Mouse (Mus musculus) hindbrain, embryonic 16.5 days (tissue): ENCODE data around the gene Lrrc57. TPM values are rescaled to one million over a fixed set of nuclear protein-coding genes. Genes with fewer than 3 reads are reported as not detected.
"Not testable (repeated sequence)": the region's sequence is repeated elsewhere in the genome, so short reads cannot be mapped to it uniquely, and the experiment has no call there.

Source experiments
- ATAC-seq: fragments of 200-750 bp; cut with Nextera tagmentation; 2 replicates; pipeline ENCODE4 v1.8.0; 2017; ENCODE audit warnings: moderate TSS enrichment, moderate library complexity
- H3K27ac ChIP-seq: fragments of 300-500 bp; sonication (generic); 2 replicates; pipeline ENCODE4 v1.5.1; 2014; ENCODE audit warnings: low read depth, mild to moderate bottlenecking, control low read depth, low read length, moderate library complexity
- H3K27me3 ChIP-seq: fragments of 300-500 bp; sonication (generic); replicated peaks from 2 replicates; pipeline ENCODE4 v1.6.1; 2014; ENCODE audit warnings: low read length; ENCODE audit not compliant: control insufficient read depth, insufficient read depth
- H3K36me3 ChIP-seq: fragments of 300-500 bp; sonication (generic); 2 replicates; pipeline ENCODE4 v1.6.1; 2014; ENCODE audit warnings: mild to moderate bottlenecking, low read length, moderate library complexity, mixed read lengths; ENCODE audit not compliant: control insufficient read depth, insufficient read depth
- H3K4me1 ChIP-seq: fragments of 300-500 bp; sonication (generic); 2 replicates; pipeline ENCODE4 v1.6.1; 2014; ENCODE audit warnings: low read depth, low read length; ENCODE audit not compliant: control insufficient read depth, insufficient read depth
- H3K4me2 ChIP-seq: fragments of 300-500 bp; sonication (generic); 2 replicates; pipeline ENCODE4 v1.6.1; 2014; ENCODE audit warnings: mild to moderate bottlenecking, low read length, control low read depth, moderate library complexity
- H3K4me3 ChIP-seq: fragments of 300-500 bp; sonication (generic); 2 replicates; pipeline ENCODE4 v1.5.1; 2014; ENCODE audit warnings: mild to moderate bottlenecking, low read length, control low read depth, moderate library complexity
- H3K9ac ChIP-seq: fragments of 300-500 bp; sonication (generic); 2 replicates; pipeline ENCODE4 v1.6.1; 2014; ENCODE audit warnings: low read depth, mild to moderate bottlenecking, control low read depth, low read length, moderate library complexity
- H3K9me3 ChIP-seq: fragments of 300-500 bp; sonication (generic); 2 replicates; pipeline ENCODE4 v1.6.1; 2014; ENCODE audit warnings: mild to moderate bottlenecking, low read length, moderate library complexity; ENCODE audit not compliant: control insufficient read depth
- WGBS: fragments of 180-500 bp; shearing (Covaris S2); extraction: QIAGEN DNeasy Blood & Tissue Kit; methylation state at CpG from one replicate; pipeline ENCODE4 v1.1.7; 2014; 5-methylcytosine and 5-hydroxymethylcytosine counted together
- polyA plus RNA-seq: library from polyadenylated mRNA; unstranded; fragments of >200 nt; fragmentation: Nextera tagmentation; extraction: Ambion mirVana; gene quantifications from 2 replicates; pipeline ENCODE4 v1.2.1, GENCODE M21; 2015

Gene Lrrc57
- polyA plus RNA-seq, 1 experiment from 2014 or later: 35.8 TPM

DNA sequence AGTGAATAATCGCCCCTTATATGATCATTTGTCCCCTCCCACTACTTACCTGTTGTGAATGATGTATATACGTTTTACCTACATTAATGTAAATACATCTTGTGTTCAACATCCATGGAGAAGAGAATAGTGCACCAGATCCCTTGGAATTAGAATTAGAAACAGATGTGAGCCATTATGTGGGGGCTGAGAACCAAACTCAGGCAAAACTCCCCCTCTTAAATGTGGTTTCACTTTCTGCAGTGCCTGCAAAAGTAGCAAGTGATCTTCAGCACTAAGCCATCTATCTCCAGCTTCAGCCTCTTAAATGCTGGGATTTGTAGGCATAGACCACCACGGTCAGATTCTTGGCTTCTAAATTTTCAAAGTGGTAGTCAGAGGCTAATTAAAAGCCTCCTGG, 34.2 kb downstream of the Lrrc57 start:
- H3K9ac ChIP-seq: no peak overlapping the region
- no peak for ATAC-seq
- WGBS: 88% methylated on average over 3 of the region's 3 CpGs
- no peak overlapping the region for H3K27ac ChIP-seq
- no peak overlapping the region for H3K4me3 ChIP-seq
- no peaks in the 10 kb centered on the region for H3K4me1 ChIP-seq
- H3K4me2 ChIP-seq: no peak overlapping the region
- no peaks in the 10 kb centered on the region for H3K27me3 ChIP-seq
- H3K9me3 ChIP-seq: no peaks in the 10 kb centered on the region
- peaks cover 2% of the 10 kb centered on the region; the same call in 1 of the 2 replicates for H3K36me3 ChIP-seq

DNA sequence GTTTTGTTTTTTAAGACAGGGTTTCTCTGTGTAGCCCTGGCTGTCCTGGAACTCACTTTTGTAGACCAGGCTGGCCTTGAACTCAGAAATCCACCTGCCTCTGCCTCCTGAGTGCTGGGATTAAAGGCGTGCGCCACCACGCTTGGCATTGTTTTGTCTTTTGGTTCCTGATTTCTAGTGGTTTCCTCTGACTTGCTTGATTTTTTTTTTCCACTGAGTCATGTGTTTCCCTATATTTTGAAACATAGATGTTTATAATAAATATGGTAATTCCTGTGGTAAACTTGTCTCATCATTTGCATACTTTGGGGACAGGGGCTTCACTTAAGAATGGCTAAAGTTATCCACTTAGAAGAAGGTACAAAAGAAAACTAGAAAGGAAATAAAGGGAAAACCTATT, 37.2 kb downstream of the Lrrc57 start:
- H3K36me3 ChIP-seq, H3K27ac ChIP-seq, ATAC-seq, H3K4me2 ChIP-seq, H3K9me3 ChIP-seq, H3K4me1 ChIP-seq, H3K27me3 ChIP-seq, H3K4me3 ChIP-seq, H3K9ac ChIP-seq: not testable (repeated sequence)
- 96% methylated on average over 3 of the region's 3 CpGs for WGBS

DNA sequence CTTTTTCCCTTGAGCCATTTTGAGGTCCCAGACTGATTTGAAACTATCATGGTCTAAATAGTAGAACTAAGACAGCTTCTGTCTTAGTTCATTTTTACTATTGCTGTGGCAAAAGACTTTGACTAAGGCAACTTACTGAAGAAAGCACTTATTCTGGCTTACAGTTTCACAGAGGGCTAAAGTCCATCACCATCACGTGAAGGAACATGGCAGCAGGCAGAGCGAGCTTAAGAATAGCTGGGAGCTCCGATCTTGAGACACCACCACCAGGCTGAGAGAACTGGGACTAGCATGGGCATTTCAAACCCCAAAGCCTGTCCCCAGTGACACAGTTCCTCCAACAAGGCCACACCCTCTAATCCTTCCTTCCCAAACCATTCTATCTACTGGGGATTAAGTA, 38.2 kb downstream of the Lrrc57 start:
- Histone ChIP-seq H3K4me3 (no peak overlapping the region), H3K4me2 (no peak overlapping the region), H3K36me3 (peaks cover 2% of the 10 kb centered on the region; the same call in 1 of the 2 replicates), H3K27ac (no peak overlapping the region), H3K9me3 (no peaks in the 10 kb centered on the region), H3K27me3 (no peaks in the 10 kb centered on the region), H3K9ac (no peak overlapping the region), H3K4me1 (peaks cover 11% of the 10 kb centered on the region)
- 96% methylated on average over 3 of the region's 3 CpGs for WGBS
- ATAC-seq: no peak

DNA sequence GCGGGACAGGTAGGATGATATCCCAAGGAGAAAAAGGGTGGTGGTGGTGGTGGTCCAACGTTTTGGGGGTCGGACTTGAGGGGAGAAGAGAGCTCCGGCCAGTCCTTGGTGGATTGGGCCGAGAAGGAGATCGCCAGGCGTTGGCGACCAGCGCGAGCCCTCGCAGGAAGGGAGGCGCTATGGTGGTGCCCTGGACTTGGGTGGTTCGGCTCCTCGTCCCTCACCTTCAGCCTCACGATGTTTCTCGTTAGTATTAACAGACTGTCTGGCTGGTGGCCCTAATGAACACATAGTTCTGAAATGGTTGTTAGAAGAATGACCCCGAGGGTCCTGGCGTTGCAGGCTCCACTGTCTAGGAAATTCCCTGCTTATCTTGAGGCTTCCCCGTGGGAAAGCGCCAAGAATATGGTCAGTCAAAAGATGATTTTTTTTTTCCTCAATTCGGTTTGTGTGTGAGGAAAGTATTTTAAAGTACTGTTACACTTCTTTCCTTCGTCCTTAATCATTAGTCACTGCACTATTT, 41.5 kb downstream of the Lrrc57 start:
- ATAC-seq: peak; percentile 77
- H3K36me3 ChIP-seq: peaks cover 2% of the 10 kb centered on the region; the same call in 1 of the 2 replicates

DNA sequence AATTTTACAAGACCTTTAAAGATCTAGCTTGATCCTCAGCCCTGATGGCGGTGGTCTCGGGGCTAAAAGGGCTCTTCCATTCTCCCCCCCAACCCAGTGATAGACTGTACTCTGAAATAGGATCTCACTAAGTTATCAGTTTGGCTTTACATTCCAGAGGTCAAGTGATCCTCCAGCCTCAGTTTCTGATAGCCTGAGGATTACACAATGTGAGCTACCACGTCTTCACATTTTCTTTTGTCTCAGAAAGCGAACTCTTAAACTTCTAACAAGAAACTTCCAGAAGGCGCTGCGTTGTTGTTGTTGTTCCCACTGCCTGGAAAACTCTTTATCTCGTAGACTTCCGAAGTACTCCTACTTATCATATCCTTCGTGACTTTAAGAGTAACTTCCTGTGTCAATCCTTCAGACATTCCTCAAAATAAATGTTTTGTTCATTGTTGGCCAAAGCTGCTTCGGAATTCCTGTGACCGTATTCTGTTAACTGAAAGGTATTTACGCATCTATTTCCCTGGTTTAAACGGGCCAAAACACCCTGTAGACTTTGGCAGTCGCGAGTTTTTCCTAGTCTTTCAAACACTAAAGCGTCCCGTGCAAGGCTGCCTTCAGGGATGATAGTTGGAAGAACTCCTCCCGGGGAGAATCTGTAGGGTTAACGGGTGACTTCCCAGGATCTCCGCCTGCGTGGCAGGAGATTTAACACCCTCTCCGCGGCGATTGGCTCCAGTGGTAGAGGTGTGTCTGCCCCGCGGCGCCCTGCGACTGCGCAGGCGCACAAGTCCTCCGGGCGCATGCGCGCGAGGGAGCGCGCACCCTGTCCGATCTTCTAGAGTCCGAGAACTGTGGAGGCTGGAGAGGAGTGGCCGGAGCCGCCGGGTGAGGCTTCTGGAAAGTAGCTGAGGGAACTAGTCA, 42.2 kb downstream of the Lrrc57 start, which contains the start of gene Snap23:
Gene Snap23 (plus strand): TSS at position 786 of the 912 bp plus-strand sequence.
- peaks cover 2% of the 10 kb centered on the region; the same call in 1 of the 2 replicates for H3K36me3 ChIP-seq
- H3K9me3 ChIP-seq: no peaks in the 10 kb centered on the region
- peak; percentile 95 for ATAC-seq
- WGBS: 1% methylated on average over 42 of the region's 42 CpGs
- H3K9ac ChIP-seq: peak within 1 kb of the TSS; percentile 84
- peak within 1 kb of the TSS; percentile 87 for H3K4me3 ChIP-seq
- peak within 1 kb of the TSS; percentile 82 for H3K27ac ChIP-seq
- H3K27me3 ChIP-seq: no peaks in the 10 kb centered on the region
- peak within 1 kb of the TSS; percentile 88 for H3K4me2 ChIP-seq
- peaks cover 19% of the 10 kb centered on the region for H3K4me1 ChIP-seq

More for the DNA sequence above, 41.5 kb downstream of the Lrrc57 start:
- peak overlapping the region; percentile 84 for H3K9ac ChIP-seq
- H3K27me3 ChIP-seq: no peaks in the 10 kb centered on the region
- H3K4me1 ChIP-seq: peaks cover 12% of the 10 kb centered on the region
- H3K4me2 ChIP-seq: peak overlapping the region; percentile 88
- under 1% methylated on average over 22 of the region's 22 CpGs for WGBS
- no peaks in the 10 kb centered on the region for H3K9me3 ChIP-seq
- peak overlapping the region; percentile 82 for H3K27ac ChIP-seq
- peak overlapping the region; percentile 87 for H3K4me3 ChIP-seq

DNA sequence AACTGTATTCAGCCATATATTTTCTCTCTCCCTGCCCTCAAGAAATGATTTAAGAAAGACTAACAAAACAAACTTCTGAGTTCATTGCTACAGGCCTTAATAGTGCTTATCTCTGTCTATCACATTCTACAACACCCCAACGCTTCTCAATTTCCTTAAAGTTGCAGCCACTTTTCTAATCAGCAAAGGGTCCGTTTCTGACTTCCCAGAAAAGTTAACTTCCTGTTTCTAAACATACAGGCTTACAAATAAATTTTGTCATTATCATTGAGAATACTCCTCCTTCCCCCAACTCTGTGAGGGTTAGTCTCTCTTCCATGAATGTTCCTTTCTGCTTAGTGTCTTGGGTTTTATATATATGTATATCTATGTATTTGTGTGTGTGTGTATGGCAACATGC, 44.0 kb downstream of the Lrrc57 start:
- H3K9ac ChIP-seq: no peak overlapping the region
- ATAC-seq: no peak
- 84% methylated on average over 2 of the region's 2 CpGs for WGBS
- no peak overlapping the region for H3K4me2 ChIP-seq
- H3K36me3 ChIP-seq: no peaks in the 10 kb centered on the region
- no peaks in the 10 kb centered on the region for H3K9me3 ChIP-seq
- no peak overlapping the region for H3K27ac ChIP-seq
- H3K4me3 ChIP-seq: no peak overlapping the region
- H3K27me3 ChIP-seq: no peaks in the 10 kb centered on the region
- peaks cover 22% of the 10 kb centered on the region for H3K4me1 ChIP-seq

DNA sequence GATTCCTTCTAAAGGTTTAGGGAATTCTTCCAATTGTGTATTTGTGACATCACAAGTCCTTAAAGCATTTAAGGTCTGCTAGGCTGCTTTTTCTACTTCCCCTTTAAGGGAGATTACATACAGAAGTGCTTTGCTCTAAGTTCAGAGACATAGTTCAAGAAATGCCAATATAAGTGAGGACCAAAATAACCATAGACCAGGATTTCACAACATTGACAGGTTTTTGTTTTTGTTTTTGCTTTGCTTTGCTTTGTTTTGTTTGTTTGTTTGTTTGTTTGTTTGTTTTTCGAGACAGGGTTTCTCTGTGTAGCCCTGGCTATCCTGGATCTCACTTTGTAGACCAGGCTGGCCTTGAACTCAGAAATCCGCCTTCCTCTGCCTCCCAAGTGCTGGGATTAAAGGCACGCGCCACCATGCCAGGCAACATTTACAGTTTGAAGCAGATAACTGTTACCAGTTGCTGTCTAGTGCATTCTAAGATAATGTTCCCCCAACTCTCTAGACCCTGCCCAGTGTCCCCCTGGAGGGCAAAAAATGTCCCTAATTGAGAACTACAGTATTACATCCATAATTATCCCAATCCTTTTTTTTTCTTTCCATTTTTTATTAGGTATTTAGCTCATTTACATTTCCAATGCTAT, 44.7 kb downstream of the Lrrc57 start:
- H3K4me1 ChIP-seq: peaks cover 22% of the 10 kb centered on the region
- not testable (repeated sequence) for H3K4me2 ChIP-seq, H3K9ac ChIP-seq, H3K27me3 ChIP-seq, H3K4me3 ChIP-seq, H3K36me3 ChIP-seq, H3K9me3 ChIP-seq, ATAC-seq, H3K27ac ChIP-seq
- WGBS: 93% methylated on average over 4 of the region's 4 CpGs

DNA sequence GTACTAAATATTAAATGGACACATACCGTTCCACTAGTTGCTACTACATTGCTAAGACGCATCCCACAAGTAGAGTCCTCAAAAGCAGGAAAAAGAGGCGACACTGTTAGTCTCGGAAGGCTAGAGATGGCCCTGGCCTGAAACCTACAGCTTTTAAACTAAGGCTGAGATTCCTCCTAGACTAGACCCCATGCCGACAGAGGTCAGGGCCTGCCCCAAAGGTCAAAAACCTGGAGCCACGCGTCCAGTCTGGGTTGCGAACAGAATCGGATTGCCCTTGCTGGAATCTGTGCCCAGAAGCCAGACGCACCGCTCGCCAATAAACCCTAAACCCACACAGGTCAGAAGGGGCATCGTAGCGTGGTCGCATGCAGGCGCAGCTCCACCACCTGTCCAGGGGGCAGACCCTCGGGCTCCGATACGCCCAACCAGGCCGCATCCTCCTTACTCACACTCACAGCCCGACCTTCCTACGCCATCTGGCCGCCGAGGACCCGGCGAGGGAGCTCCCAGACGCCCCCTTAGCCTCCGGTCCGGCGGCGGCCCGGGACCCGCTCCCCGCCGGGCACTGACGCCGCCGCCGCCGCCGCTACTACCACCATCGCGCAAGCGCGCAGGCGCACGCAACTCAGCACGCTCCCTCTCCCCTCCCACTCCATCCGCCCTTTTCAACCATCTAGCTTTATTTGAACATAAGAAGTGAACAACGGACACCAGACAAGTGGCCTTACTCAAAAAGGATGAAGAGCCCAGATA, 45.9 kb downstream of the Lrrc57 start, which contains the start of gene Zfp106:
Gene Zfp106 (minus strand): TSS at position 609 of the 756 bp plus-strand sequence.
- H3K4me1 ChIP-seq: peaks cover 19% of the 10 kb centered on the region
- under 1% methylated on average over 50 of the region's 50 CpGs for WGBS
- H3K27ac ChIP-seq: peak within 1 kb of the TSS; percentile 83
- peak within 1 kb of the TSS; percentile 96 for H3K9ac ChIP-seq
- no peaks in the 10 kb centered on the region for H3K36me3 ChIP-seq
- ATAC-seq: peak; percentile 91
- peak within 1 kb of the TSS; percentile 81 for H3K4me2 ChIP-seq
- H3K4me3 ChIP-seq: peak within 1 kb of the TSS; percentile 87
- no peaks in the 10 kb centered on the region for H3K27me3 ChIP-seq
- H3K9me3 ChIP-seq: no peaks in the 10 kb centered on the region
